Mouse (Mus musculus) forebrain, embryonic 11.5 days (tissue): ENCODE results near the gene Hopx. TPM values are rescaled to one million over a fixed set of nuclear protein-coding genes. Genes with fewer than 3 reads are reported as not detected.

Experiments used
- ATAC-seq: fragments of 200-750 bp; cut with Nextera tagmentation; replicated peaks from 2 replicates; pipeline ENCODE4 v1.8.0; 2017; ENCODE audit warnings: moderate TSS enrichment; ENCODE audit not compliant: low FRiP score
- DNase-seq: peaks from one replicate; pipeline ENCODE4 v3.0.0-alpha.2; 2017; ENCODE audit warnings: low spot score
- H3K27ac ChIP-seq: fragments of 300-500 bp; sonication (generic); 2 replicates; pipeline ENCODE4 v1.5.1; 2014; ENCODE audit warnings: low read depth, low read length
- H3K27me3 ChIP-seq: fragments of 300-500 bp; sonication (generic); 2 replicates; pipeline ENCODE4 v1.6.1; 2014; ENCODE audit warnings: mild to moderate bottlenecking, low read length, mixed read lengths; ENCODE audit not compliant: control insufficient read depth, insufficient read depth
- H3K36me3 ChIP-seq: fragments of 300-500 bp; sonication (generic); 2 replicates; pipeline ENCODE4 v1.6.1; 2014; ENCODE audit warnings: mild to moderate bottlenecking, low read length, moderate library complexity, mixed read lengths; ENCODE audit not compliant: control insufficient read depth, insufficient read depth
- H3K4me1 ChIP-seq: fragments of 300-500 bp; sonication (generic); replicated peaks from 2 replicates; pipeline ENCODE4 v1.6.1; 2014; ENCODE audit warnings: low read length, mixed read lengths; ENCODE audit not compliant: control insufficient read depth, insufficient read depth
- H3K4me2 ChIP-seq: fragments of 300-500 bp; sonication (generic); 2 replicates; pipeline ENCODE4 v1.6.1; 2014; ENCODE audit warnings: low read depth, mild to moderate bottlenecking, low read length, moderate library complexity, mixed read lengths; ENCODE audit not compliant: severe bottlenecking
- H3K4me3 ChIP-seq: fragments of 300-500 bp; sonication (generic); 2 replicates; pipeline ENCODE4 v1.5.1; 2014; ENCODE audit warnings: low read depth, low read length
- H3K9ac ChIP-seq: fragments of 300-500 bp; sonication (generic); 2 replicates; pipeline ENCODE4 v1.6.1; 2014; ENCODE audit warnings: low read length
- H3K9me3 ChIP-seq: fragments of 300-500 bp; sonication (generic); 2 replicates; pipeline ENCODE4 v1.6.1; 2016; ENCODE audit warnings: low read length, mixed read lengths; ENCODE audit not compliant: control insufficient read depth
- WGBS: fragments of 180-500 bp; shearing (Covaris S2); extraction: QIAGEN DNeasy Blood & Tissue Kit; methylation state at CpG from one replicate; pipeline ENCODE4 v1.1.7; 2014; 5-methylcytosine and 5-hydroxymethylcytosine counted together
- polyA plus RNA-seq: library from polyadenylated mRNA; unstranded; fragments of >200 nt; fragmentation: Nextera tagmentation; extraction: Ambion mirVana; gene quantifications from 2 replicates; pipeline ENCODE4 v1.2.1, GENCODE M21; 2014

Gene Hopx
- polyA plus RNA-seq, 1 experiment from 2014 or later, result 0.63 TPM

DNA sequence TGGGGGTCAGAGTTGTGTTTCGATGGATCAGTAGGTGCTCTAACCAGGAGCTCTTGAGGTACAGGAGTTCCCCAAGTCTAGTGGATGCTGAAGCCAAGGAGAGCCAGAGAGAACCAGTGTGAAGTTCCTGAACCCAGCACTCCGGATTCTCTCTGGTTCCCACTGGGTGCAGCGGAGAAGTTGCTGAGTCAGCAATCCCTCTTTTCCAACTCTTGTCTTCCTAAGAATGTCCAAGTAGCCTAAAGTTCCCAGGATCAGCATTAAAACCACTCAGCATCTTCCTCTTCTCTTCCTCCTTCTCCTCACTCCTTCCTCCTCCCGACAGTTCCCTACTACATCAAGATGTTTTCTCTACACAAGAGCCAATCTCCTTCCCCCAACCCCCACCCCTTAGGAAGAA is 30.5 kb downstream of the Hopx start:
- Histone ChIP-seq H3K9ac (no peak overlapping the region), H3K4me3 (no peak overlapping the region), H3K27ac (no peak overlapping the region), H3K4me1 (peaks cover 1% of the 10 kb centered on the region; the same call in 1 of the 2 replicates), H3K27me3 (peaks cover 6% of the 10 kb centered on the region), H3K9me3 (no peaks in the 10 kb centered on the region), H3K4me2 (no peak overlapping the region), H3K36me3 (no peaks in the 10 kb centered on the region)
- WGBS, result 91% methylated on average over 4 of the region's 4 CpGs
- ATAC-seq (no peak), DNase-seq (peak; percentile 22)

DNA sequence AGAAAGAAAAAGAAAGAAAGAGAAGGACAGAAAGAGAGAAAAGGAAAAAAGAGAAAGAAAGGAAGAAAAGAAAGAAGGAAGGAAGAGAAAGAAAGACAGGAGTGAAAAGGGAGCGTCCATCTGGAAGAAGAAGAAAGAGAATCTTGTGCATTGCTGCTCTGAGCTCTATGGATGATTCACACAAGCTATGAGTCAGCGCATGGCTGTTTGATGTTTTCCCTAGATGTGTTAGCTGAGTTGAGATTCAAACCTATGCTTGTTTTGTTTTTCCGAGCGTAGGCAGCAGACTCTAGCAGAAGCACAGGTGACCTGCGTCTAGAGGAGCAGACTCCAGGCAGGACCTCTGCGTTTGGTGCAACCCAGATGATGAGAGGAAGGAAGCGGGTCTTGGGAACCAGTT is 32.2 kb downstream of the Hopx start:
- no peak overlapping the region for H3K9ac ChIP-seq
- H3K4me3 ChIP-seq, result no peak overlapping the region
- H3K27me3 ChIP-seq, result no peaks in the 10 kb centered on the region
- no peaks in the 10 kb centered on the region for H3K4me1 ChIP-seq
- no peaks in the 10 kb centered on the region for H3K9me3 ChIP-seq
- ATAC-seq (no peak), DNase-seq (no peak)
- WGBS, result 85% methylated on average over 7 of the region's 7 CpGs
- H3K27ac ChIP-seq, result no peak overlapping the region
- H3K4me2 ChIP-seq, result no peak overlapping the region
- no peaks in the 10 kb centered on the region for H3K36me3 ChIP-seq

DNA sequence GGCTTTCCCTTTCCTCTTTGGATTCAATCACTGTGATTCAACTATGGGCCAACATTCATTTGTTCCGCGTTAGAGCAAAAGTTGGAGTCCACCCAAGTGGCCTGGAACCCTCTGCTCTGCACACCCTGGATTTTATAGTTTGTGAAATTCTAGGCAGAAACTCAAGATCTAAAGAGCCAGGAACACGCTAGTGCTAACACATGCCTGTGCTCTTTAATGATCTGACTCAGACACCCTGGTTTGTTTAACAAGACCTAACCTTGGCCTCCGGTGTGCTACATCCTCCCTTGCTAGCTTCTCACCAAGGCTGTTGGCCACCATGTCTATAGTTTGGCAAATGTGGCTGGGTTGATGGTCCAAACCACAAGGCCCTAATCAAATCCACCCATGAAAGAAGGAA is 34.2 kb downstream of the Hopx start:
- H3K4me2 ChIP-seq, result no peak overlapping the region
- DNase-seq (no peak), ATAC-seq (no peak)
- no peak overlapping the region for H3K4me3 ChIP-seq
- H3K36me3 ChIP-seq, result no peaks in the 10 kb centered on the region
- no peaks in the 10 kb centered on the region for H3K4me1 ChIP-seq
- 94% methylated on average over 4 of the region's 4 CpGs for WGBS
- no peak overlapping the region for H3K9ac ChIP-seq
- H3K9me3 ChIP-seq, result peaks cover 3% of the 10 kb centered on the region; the same call in 1 of the 2 replicates
- no peaks in the 10 kb centered on the region for H3K27me3 ChIP-seq
- no peak overlapping the region for H3K27ac ChIP-seq

DNA sequence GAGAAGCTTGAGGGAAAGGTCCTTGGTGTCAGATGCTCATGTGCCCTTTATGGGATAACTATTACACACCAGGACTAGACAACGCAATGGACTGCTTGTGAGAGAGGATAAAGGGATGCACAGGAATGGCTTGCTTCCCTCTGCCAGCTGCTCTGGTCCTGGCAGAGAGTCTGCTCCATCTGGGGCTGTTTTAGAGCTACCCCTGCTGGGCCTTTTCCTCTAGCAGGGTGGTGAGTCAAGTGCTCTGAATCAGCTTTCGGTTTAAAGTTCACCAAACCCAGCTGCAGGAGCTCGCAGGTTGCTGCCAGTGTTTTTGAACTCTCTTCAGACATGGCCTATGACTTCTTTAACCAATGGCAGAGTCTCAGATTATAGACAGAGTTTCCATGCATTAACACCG is 39.0 kb downstream of the Hopx start:
- Histone ChIP-seq H3K4me2 (no peak overlapping the region), H3K9me3 (peaks cover 3% of the 10 kb centered on the region; the same call in 1 of the 2 replicates), H3K27me3 (no peaks in the 10 kb centered on the region), H3K4me1 (no peaks in the 10 kb centered on the region), H3K27ac (no peak overlapping the region), H3K36me3 (no peaks in the 10 kb centered on the region), H3K9ac (no peak overlapping the region), H3K4me3 (no peak overlapping the region)
- DNase-seq, result no peak
- 88% methylated on average over 4 of the region's 4 CpGs for WGBS
- ATAC-seq, result no peak

DNA sequence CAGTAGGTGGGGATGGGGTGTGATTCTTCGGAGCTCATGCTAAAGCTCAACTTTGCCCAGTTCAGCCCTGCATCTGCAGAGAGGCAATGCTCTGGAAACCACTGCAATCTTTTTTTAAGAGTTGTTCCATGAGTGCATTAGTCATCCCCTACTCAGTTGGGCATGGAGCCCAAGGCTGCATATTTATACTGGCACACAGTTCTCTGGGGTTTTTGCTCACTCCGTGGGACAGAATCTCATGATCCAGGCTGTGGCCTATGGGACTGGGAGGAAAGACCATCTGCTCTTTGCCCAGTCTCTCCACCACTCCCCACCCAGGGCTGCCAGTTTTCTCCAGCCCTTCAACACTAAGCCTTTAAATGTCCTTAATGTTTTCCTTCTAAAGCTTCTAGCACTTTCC is 40.0 kb downstream of the Hopx start:
- 93% methylated on average over 2 of the region's 2 CpGs for WGBS
- no peak overlapping the region for H3K9ac ChIP-seq
- H3K4me1 ChIP-seq, result no peaks in the 10 kb centered on the region
- ATAC-seq (no peak), DNase-seq (no peak)
- H3K27ac ChIP-seq, result no peak overlapping the region
- H3K27me3 ChIP-seq, result no peaks in the 10 kb centered on the region
- H3K4me3 ChIP-seq, result no peak overlapping the region
- H3K36me3 ChIP-seq, result no peaks in the 10 kb centered on the region
- H3K4me2 ChIP-seq, result no peak overlapping the region
- H3K9me3 ChIP-seq, result peaks cover 3% of the 10 kb centered on the region; the same call in 1 of the 2 replicates

DNA sequence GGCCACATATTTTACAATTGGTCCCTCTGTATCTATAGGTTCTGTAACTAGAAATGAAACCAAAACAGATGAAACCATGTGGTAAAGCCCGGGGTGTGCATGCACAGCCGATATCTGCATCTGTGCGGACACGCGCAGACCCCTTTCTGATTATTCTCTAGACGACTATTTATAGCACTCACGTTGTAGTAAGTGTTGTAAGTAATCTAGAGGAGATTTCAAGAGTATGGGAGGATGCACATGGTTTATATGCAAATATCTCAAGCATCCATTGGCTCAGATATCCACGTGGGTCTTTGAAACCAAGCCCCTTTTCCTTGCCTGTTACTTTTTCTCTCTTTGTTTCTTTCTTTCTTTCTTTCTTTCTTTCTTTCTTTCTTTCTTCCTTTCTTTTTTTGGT is 41.1 kb downstream of the Hopx start:
- DNase-seq (peak; percentile 5), ATAC-seq (no peak)
- WGBS, result 91% methylated on average over 8 of the region's 8 CpGs
- Histone ChIP-seq H3K27me3 (no peaks in the 10 kb centered on the region), H3K4me1 (no peaks in the 10 kb centered on the region), H3K36me3 (no peaks in the 10 kb centered on the region), H3K27ac (no peak overlapping the region), H3K4me3 (no peak overlapping the region), H3K9me3 (peaks cover 3% of the 10 kb centered on the region; the same call in 1 of the 2 replicates), H3K4me2 (no peak overlapping the region), H3K9ac (no peak overlapping the region)

DNA sequence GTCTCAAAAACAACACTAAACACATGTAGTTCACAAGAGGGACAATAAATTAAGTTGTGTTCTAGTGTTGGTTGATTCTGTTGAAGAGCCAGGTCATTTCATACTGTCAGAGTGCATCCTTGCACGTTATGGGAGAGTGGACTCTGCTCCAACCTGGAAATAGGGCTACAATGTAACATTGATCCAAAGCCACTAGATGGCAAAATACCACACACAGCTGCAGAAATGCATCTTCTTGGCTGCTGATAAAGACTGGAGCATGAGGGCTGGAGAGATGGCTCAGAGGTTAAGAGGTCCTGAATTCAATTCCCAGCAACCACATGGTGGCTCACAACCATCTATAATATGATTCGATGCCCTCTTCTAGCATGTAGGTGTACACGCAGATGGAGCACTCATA is 43.3 kb downstream of the Hopx start:
- ATAC-seq (no peak), DNase-seq (no peak)
- Histone ChIP-seq H3K9ac (no peak overlapping the region), H3K4me3 (no peak overlapping the region), H3K9me3 (no peaks in the 10 kb centered on the region), H3K27ac (no peak overlapping the region), H3K27me3 (no peaks in the 10 kb centered on the region), H3K4me1 (no peaks in the 10 kb centered on the region), H3K4me2 (no peak overlapping the region), H3K36me3 (no peaks in the 10 kb centered on the region)
- 82% methylated on average over 3 of the region's 3 CpGs for WGBS

DNA sequence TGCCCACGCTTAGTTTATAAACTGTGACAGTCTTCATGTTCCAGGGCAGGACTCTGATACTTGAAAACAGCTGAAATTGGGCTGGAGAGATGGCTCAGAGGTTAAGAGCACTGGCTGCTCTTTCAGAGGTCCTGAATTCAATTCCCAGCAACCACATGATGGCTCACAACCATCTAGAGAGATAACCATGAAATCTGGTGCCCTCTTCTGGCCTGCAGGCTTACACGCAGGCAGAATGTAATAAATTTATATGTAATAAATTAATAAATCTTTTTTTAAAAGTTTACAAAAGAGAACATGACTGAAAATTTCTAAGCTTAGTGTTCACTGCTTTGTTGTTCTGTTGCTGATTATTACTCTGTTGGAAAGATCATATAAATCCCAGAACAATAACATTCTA is 43.9 kb downstream of the Hopx start:
- Histone ChIP-seq H3K9me3 (no peaks in the 10 kb centered on the region), H3K9ac (no peak overlapping the region), H3K4me3 (no peak overlapping the region), H3K4me1 (no peaks in the 10 kb centered on the region), H3K27me3 (no peaks in the 10 kb centered on the region), H3K27ac (no peak overlapping the region), H3K36me3 (no peaks in the 10 kb centered on the region), H3K4me2 (no peak overlapping the region)
- ATAC-seq (no peak), DNase-seq (no peak)
- WGBS, result 91% methylated on average over 2 of the region's 2 CpGs

DNA sequence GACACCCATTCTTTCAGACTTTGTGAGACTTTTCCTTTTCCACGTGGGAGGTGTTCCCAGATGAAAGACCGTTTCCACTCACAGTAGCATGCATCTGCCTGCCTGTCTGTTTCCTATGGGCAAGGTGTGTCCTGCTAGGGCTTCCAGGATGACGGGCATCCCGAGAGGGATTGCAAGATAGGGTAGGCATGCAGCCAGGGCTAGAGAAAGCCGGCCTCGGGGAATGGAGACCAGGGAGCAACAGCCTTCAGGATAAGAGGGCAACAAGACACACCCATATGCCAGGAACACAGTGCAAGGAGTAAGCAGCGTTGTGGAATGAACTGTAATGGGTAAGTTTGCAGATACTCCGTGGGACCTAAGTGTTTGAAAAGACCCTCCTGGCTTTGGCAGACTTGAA is 47.6 kb downstream of the Hopx start:
- DNase-seq (no peak), ATAC-seq (no peak)
- no peaks in the 10 kb centered on the region for H3K27me3 ChIP-seq
- no peak overlapping the region for H3K4me3 ChIP-seq
- 83% methylated on average over 8 of the region's 8 CpGs for WGBS
- H3K4me2 ChIP-seq, result no peak overlapping the region
- H3K36me3 ChIP-seq, result no peaks in the 10 kb centered on the region
- H3K9me3 ChIP-seq, result no peaks in the 10 kb centered on the region
- no peaks in the 10 kb centered on the region for H3K4me1 ChIP-seq
- H3K9ac ChIP-seq, result no peak overlapping the region
- no peak overlapping the region for H3K27ac ChIP-seq
